Mouse (Mus musculus) CH12.LX (cell line): Measurements from ENCODE around the gene Zc3h12c.
"Not testable (repeated sequence)": the region's sequence is repeated elsewhere in the genome, so short reads cannot be mapped to it uniquely, and the experiment has no call there.

Experiments used
- CHD1 ChIP-seq: IDR thresholded peaks from 2 replicates; pipeline ENCODE4 v1.6.1; 2012; ENCODE audit warnings: low read depth, low read length, improper control_type of control experiment, inconsistent platforms
- CTCF ChIP-seq, 2 experiments: IDR thresholded peaks in 1 of 2; conservative IDR thresholded peaks in 1 of 2; 2 replicates each; pipeline ENCODE4 v1.5.1; 2011 to 2012; ENCODE audit warnings: low read depth in 2 of 2, low read length in 2 of 2, improper control_type of control experiment in 1 of 2, inconsistent platforms in 1 of 2, mild to moderate bottlenecking in 1 of 2, moderate library complexity in 1 of 2
- EP300 ChIP-seq: IDR thresholded peaks from 2 replicates; pipeline ENCODE4 v1.6.1; 2011; ENCODE audit warnings: low read length, improper control_type of control experiment
- MEF2A ChIP-seq: IDR thresholded peaks from 2 replicates; pipeline ENCODE4 v1.6.1; 2014; ENCODE audit warnings: low read depth, mild to moderate bottlenecking, inconsistent platforms, low read length, improper control_type of control experiment, borderline replicate concordance
- POLR2A ChIP-seq: IDR thresholded peaks from 2 replicates; pipeline ENCODE4 v1.6.1; 2011; ENCODE audit warnings: low read depth, mild to moderate bottlenecking, improper control_type of control experiment, low read length

DNA sequence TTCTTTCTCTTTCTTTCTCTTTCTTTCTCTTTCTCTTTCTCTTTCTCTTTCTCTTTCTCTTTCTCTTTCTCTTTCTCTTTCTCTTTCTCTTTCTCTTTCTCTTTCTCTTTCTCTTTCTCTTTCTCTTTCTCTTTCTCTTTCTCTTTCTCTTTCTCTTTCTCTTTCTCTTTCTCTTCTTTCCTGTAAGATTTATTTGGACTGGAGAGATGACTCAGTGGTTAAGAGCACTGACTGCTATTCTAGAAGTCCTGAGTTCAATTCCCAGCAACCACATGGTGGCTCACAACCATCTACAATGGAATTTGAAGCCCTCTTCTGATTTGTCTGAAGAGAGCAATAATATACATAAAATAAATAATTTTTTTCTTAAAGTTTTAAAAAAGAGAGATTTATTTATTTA, 97.0 kb downstream of the Zc3h12c start:
- not testable (repeated sequence) for TF ChIP-seq POLR2A; CTCF (conservative IDR thresholded peaks at IDR 0.05 in 1 of 2, IDR thresholded peaks at IDR 0.05 in 1 of 2; ENCODE audit: low read depth in 2 of 2, low read length in 2 of 2); MEF2A; EP300; CHD1
